Mouse (Mus musculus) heart, adult 2 months (tissue): ENCODE measurements around the gene Rps19bp1. TPM values are rescaled to one million over a fixed set of nuclear protein-coding genes. Genes with fewer than 3 reads are reported as not detected.
A peak's percentile ranks its signal among the peaks of the same experiment; 100 is the strongest.

Experiments used
- DNase-seq, 2 experiments: peaks; one replicate each; pipeline ENCODE4 v3.0.0; 2021
- H3K27ac ChIP-seq: fragments of 200-600 bp; 2 replicates; pipeline ENCODE4 v1.8.1; 2022
- H3K27me3 ChIP-seq: fragments of 200-500 bp; 2 replicates; pipeline ENCODE4 v1.6.1; 2012; ENCODE audit warnings: mild to moderate bottlenecking, low read length, inconsistent platforms, mixed read lengths; ENCODE audit not compliant: control insufficient read depth, insufficient read depth
- H3K36me3 ChIP-seq: fragments of 200-500 bp; 2 replicates; pipeline ENCODE4 v1.6.1; 2012; ENCODE audit warnings: low read length, inconsistent platforms; ENCODE audit not compliant: control insufficient read depth, insufficient read depth
- H3K4me1 ChIP-seq: fragments of 200-500 bp; 2 replicates; pipeline ENCODE4 v1.6.1; 2011; ENCODE audit warnings: low read length; ENCODE audit not compliant: control insufficient read depth, insufficient read depth
- H3K4me3 ChIP-seq: fragments of 200-600 bp; 2 replicates; pipeline ENCODE4 v1.8.1; 2022
- H3K79me2 ChIP-seq: fragments of 200-500 bp; replicated peaks from 2 replicates; pipeline ENCODE4 v1.6.1; 2012; ENCODE audit warnings: mild to moderate bottlenecking, inconsistent platforms, low read length, moderate library complexity, mixed read lengths; ENCODE audit not compliant: control insufficient read depth, insufficient read depth
- H3K9ac ChIP-seq: fragments of 200-500 bp; 2 replicates; pipeline ENCODE4 v1.6.1; 2012; ENCODE audit warnings: low read depth, mild to moderate bottlenecking, control low read depth, inconsistent platforms, low read length, mixed read lengths
- CTCF ChIP-seq: fragments of 200-600 bp; IDR thresholded peaks from 2 replicates; pipeline ENCODE4 v1.8.1; 2022; ENCODE audit warnings: antibody characterized with exemption, mild to moderate bottlenecking, moderate library complexity
- EP300 ChIP-seq: fragments of 200-500 bp; IDR thresholded peaks from 2 replicates; pipeline ENCODE4 v1.6.1; 2011; ENCODE audit warnings: low read depth, low read length, control low read depth; ENCODE audit not compliant: insufficient read depth
- POLR2A ChIP-seq: fragments of 200-500 bp; IDR thresholded peaks from 2 replicates; pipeline ENCODE4 v1.6.1; 2011; ENCODE audit warnings: mild to moderate bottlenecking, low read depth, low read length, control low read depth; ENCODE audit not compliant: insufficient read depth
- WGBS: fragments of 180-500 bp; shearing (Covaris S2); methylation state at CpG from one replicate; pipeline ENCODE4 v1.1.7; 2018; 5-methylcytosine and 5-hydroxymethylcytosine counted together
- intact Hi-C: fragments of 180-260 bp; cut with DNase I; formaldehyde crosslinking; loops from one replicate; pipeline ENCODE4 v1.15.1; 2025
- polyA plus RNA-seq: library from polyadenylated mRNA; depleted of rRNA; stranded (reverse); fragments of >200 nt; gene quantifications from 2 replicates; pipeline ENCODE4 v1.2.3, GENCODE M21; 2012; rRNA removed
- total RNA-seq, 2 experiments: library from RNA; stranded (reverse); gene quantifications; 2 replicates each; pipeline ENCODE4 v1.2.3; 2021

The Rps19bp1 gene
- total and polyA plus RNA-seq, 3 experiments, result 12.7 to 16.4 (median 15.6) TPM

GRCm38 (mm10) chr15:80219705-80220657, 44.1 kb downstream of the Rps19bp1 start:
- H3K27me3 ChIP-seq, result no peaks in the 10 kb centered on the region
- no peak overlapping the region for H3K4me3 ChIP-seq
- intact Hi-C loops, result loop anchor here (10.0 kb wide), 1 partner anchor 275 kb away; no protein-coding TSS in a partner anchor
- no peak overlapping the region for H3K9ac ChIP-seq
- 60% methylated on average over 4 of the region's 4 CpGs for WGBS
- no peaks in the 10 kb centered on the region for H3K79me2 ChIP-seq
- H3K36me3 ChIP-seq, result no peaks in the 10 kb centered on the region
- DNase-seq, result no peak
- H3K27ac ChIP-seq, result no peak overlapping the region
- no peaks in the 10 kb centered on the region for H3K4me1 ChIP-seq
- TF ChIP-seq CTCF, result no peak
- no peak for TF ChIP-seq EP300
- TF ChIP-seq POLR2A, result no peak

- Histone ChIP-seq H3K79me2 (no peaks in the 10 kb centered on the region), H3K36me3 (no peaks in the 10 kb centered on the region), H3K27ac (no peak overlapping the region), H3K9ac (no peak overlapping the region), H3K4me3 (no peak overlapping the region), H3K4me1 (no peaks in the 10 kb centered on the region), H3K27me3 (no peaks in the 10 kb centered on the region)
- intact Hi-C loops, result no loop called here
- TF ChIP-seq POLR2A (no peak), CTCF (no peak), EP300 (no peak)
- DNase-seq, result peak in 1 of 2 experiments; percentile 13
- WGBS, result 27% methylated on average over 14 of the region's 14 CpGs
These were observed 44.9 kb downstream of the Rps19bp1 start for GRCm38 (mm10) chr15:80219211-80219610.

- TF ChIP-seq CTCF (no peak), EP300 (no peak), POLR2A (no peak)
- intact Hi-C loops, result no loop called here
- no peaks in the 10 kb centered on the region for H3K79me2 ChIP-seq
- no peak overlapping the region for H3K4me3 ChIP-seq
- H3K27ac ChIP-seq, result no peak overlapping the region
- no peak for DNase-seq
- H3K9ac ChIP-seq, result no peak overlapping the region
- H3K36me3 ChIP-seq, result no peaks in the 10 kb centered on the region
- H3K27me3 ChIP-seq, result no peaks in the 10 kb centered on the region
- H3K4me1 ChIP-seq, result no peaks in the 10 kb centered on the region
- WGBS, result 88% methylated on average over 10 of the region's 10 CpGs
These were observed 46.6 kb downstream of the Rps19bp1 start for GRCm38 (mm10) chr15:80217476-80217875.

GRCm38 (mm10) chr15:80216480-80216820, 47.7 kb downstream of the Rps19bp1 start:
- H3K4me3 ChIP-seq, result no peak overlapping the region
- H3K27me3 ChIP-seq, result no peaks in the 10 kb centered on the region
- 54% methylated on average over 9 of the region's 9 CpGs for WGBS
- H3K79me2 ChIP-seq, result no peaks in the 10 kb centered on the region
- no peak for DNase-seq
- no peak for TF ChIP-seq CTCF
- TF ChIP-seq POLR2A, result no peak
- no peak for TF ChIP-seq EP300
- intact Hi-C loops, result no loop called here
- H3K27ac ChIP-seq, result no peak overlapping the region
- H3K9ac ChIP-seq, result no peak overlapping the region
- H3K36me3 ChIP-seq, result no peaks in the 10 kb centered on the region
- H3K4me1 ChIP-seq, result no peaks in the 10 kb centered on the region

GRCm38 (mm10) chr15:80215716-80216479, 48.2 kb downstream of the Rps19bp1 start:
- Histone ChIP-seq H3K79me2 (no peaks in the 10 kb centered on the region), H3K27ac (no peak overlapping the region), H3K36me3 (no peaks in the 10 kb centered on the region), H3K4me3 (no peak overlapping the region), H3K27me3 (no peaks in the 10 kb centered on the region), H3K4me1 (no peaks in the 10 kb centered on the region), H3K9ac (no peak overlapping the region)
- DNase-seq, result peak in 1 of 2 experiments; percentile 37
- peak; percentile 61 for TF ChIP-seq CTCF
- TF ChIP-seq EP300, result no peak
- 19% methylated on average over 10 of the region's 10 CpGs for WGBS
- intact Hi-C loops, result no loop called here

GRCm38 (mm10) chr15:80213688-80214087, 50.4 kb downstream of the Rps19bp1 start:
- Histone ChIP-seq H3K4me1 (no peaks in the 10 kb centered on the region), H3K4me3 (no peak overlapping the region), H3K27me3 (no peaks in the 10 kb centered on the region), H3K36me3 (no peaks in the 10 kb centered on the region), H3K9ac (no peak overlapping the region), H3K79me2 (no peaks in the 10 kb centered on the region), H3K27ac (no peak overlapping the region)
- TF ChIP-seq CTCF, result no peak
- TF ChIP-seq EP300, result no peak
- TF ChIP-seq POLR2A, result no peak
- intact Hi-C loops, result no loop called here
- no peak for DNase-seq

Other genes with a start within 250 kb of the Rps19bp1 start
- 10 to 100 TPM; 27.1 to 27.3 TPM for gene Pdgfb, start 249.3 kb downstream of the Rps19bp1 start, total RNA-seq
- 32.6 and 45.1 TPM in 2 replicates for gene Pdgfb, start 249.3 kb downstream of the Rps19bp1 start, polyA plus RNA-seq
- gene Syngr1, start 173.0 kb downstream of the Rps19bp1 start, total RNA-seq, result 10 to 100 TPM; 69.6 to 95.0 TPM
- gene Syngr1, start 173.0 kb downstream of the Rps19bp1 start, polyA plus RNA-seq, result 247 and 250 TPM in 2 replicates
- gene Rpl3, start 172.4 kb downstream of the Rps19bp1 start, total RNA-seq, result 100 to 1,000 TPM; 137 to 150 TPM
- 201 and 230 TPM in 2 replicates for gene Rpl3, start 172.4 kb downstream of the Rps19bp1 start, polyA plus RNA-seq
- gene Tab1, start 131.2 kb downstream of the Rps19bp1 start, total RNA-seq, result 10 to 100 TPM; 17.8 to 24.5 TPM
- gene Tab1, start 131.2 kb downstream of the Rps19bp1 start, polyA plus RNA-seq, result 24.1 and 29.3 TPM in 2 replicates
- 1 to 10 TPM; 2.3 to 3.5 TPM for gene Mgat3, start 90.6 kb downstream of the Rps19bp1 start, total RNA-seq
- gene Mgat3, start 90.6 kb downstream of the Rps19bp1 start, polyA plus RNA-seq, result 4.9 and 5.5 TPM in 2 replicates
- gene Mief1, start 30.3 kb downstream of the Rps19bp1 start, total RNA-seq, result 10 to 100 TPM; 27.0 to 29.5 TPM
- 12.2 and 17.3 TPM in 2 replicates for gene Mief1, start 30.3 kb downstream of the Rps19bp1 start, polyA plus RNA-seq
- 10 to 100 TPM; 10.3 to 29.5 TPM for gene AC140267.1, start 28.5 kb downstream of the Rps19bp1 start, total RNA-seq
- gene AC140267.1, start 28.5 kb downstream of the Rps19bp1 start, polyA plus RNA-seq, result not detected in 2 replicates
- 10 to 100 TPM; 69.6 to 78.5 TPM for gene Atf4, start 9.1 kb downstream of the Rps19bp1 start, total RNA-seq
- 65.6 and 108 TPM in 2 replicates for gene Atf4, start 9.1 kb downstream of the Rps19bp1 start, polyA plus RNA-seq
- gene Cacna1i, start 22.9 kb upstream of the Rps19bp1 start, total RNA-seq, result under 1 TPM; 0.09 to 0.34 TPM
- 0.12 and 0.21 TPM in 2 replicates for gene Cacna1i, start 22.9 kb upstream of the Rps19bp1 start, polyA plus RNA-seq